Mouse (Mus musculus) hematopoietic stem cell, adult 5-6 weeks (primary cell): ENCODE data around the gene Tnf. TPM values are rescaled to one million over a fixed set of nuclear protein-coding genes. Genes with fewer than 3 reads are reported as not detected.

Experiments used
- ATAC-seq, 2 experiments: fragments of 125-278 bp in 1 of 2; replicated peaks in 1 of 2; 2 replicates each; pipeline ENCODE4 v1.8.0; 2016 to 2017; ENCODE audit warnings: inconsistent platforms in 2 of 2, mild to moderate bottlenecking in 2 of 2, moderate number of reproducible peaks in 2 of 2, low read depth in 1 of 2, moderate TSS enrichment in 1 of 2; ENCODE audit not compliant: low FRiP score in 2 of 2, poor library complexity in 2 of 2, severe bottlenecking in 2 of 2, insufficient read depth in 1 of 2, low TSS enrichment in 1 of 2
- total RNA-seq: library from RNA; stranded (forward); fragments of 172-1452, 232-1000 nt; gene quantifications from 2 replicates; pipeline ENCODE4 v1.2.3, GENCODE M21; 2017

Tnf gene
- total RNA-seq = 22.3 and 44.4 TPM in 2 replicates

- ATAC-seq = peak; percentile 57 to 61
Measured at GRCm38 (mm10) chr17:35201787-35202186, at the start of gene Tnf. Tnf (minus strand) TSS chr17:35202007.

- ATAC-seq = peak in 1 of 2 experiments; percentile 43; a peak in 1 of 4 replicates
Measured at GRCm38 (mm10) chr17:35251162-35251719, 49.4 kb upstream of the Tnf start.

GRCm38 (mm10) chr17:35250348-35251120, 48.7 kb upstream of the Tnf start:
- ATAC-seq = no peak

- no peak for ATAC-seq
Measured at GRCm38 (mm10) chr17:35249451-35250197, 47.8 kb upstream of the Tnf start.

- ATAC-seq = no peak
Measured at GRCm38 (mm10) chr17:35248986-35249385, 47.2 kb upstream of the Tnf start.

- no peak for ATAC-seq
Measured at GRCm38 (mm10) chr17:35247144-35247543, 45.3 kb upstream of the Tnf start.

GRCm38 (mm10) chr17:35245731-35246623, 44.2 kb upstream of the Tnf start:
- ATAC-seq = no peak

GRCm38 (mm10) chr17:35244999-35245398, 43.2 kb upstream of the Tnf start:
- no peak for ATAC-seq

GRCm38 (mm10) chr17:35243086-35243485, 41.3 kb upstream of the Tnf start:
- no peak for ATAC-seq

- peak in 1 of 2 experiments; percentile 37; a peak in 1 of 4 replicates for ATAC-seq
Measured at GRCm38 (mm10) chr17:35242015-35242941, 40.5 kb upstream of the Tnf start.

GRCm38 (mm10) chr17:35241305-35242014, 39.7 kb upstream of the Tnf start, which contains the start of gene Ddx39b:
Ddx39b (plus strand) TSS chr17:35241746.
- ATAC-seq = peak; percentile 74 to 83

- no peak for ATAC-seq
Measured at GRCm38 (mm10) chr17:35240384-35241304, 38.8 kb upstream of the Tnf start.

GRCm38 (mm10) chr17:35239700-35240099, 37.9 kb upstream of the Tnf start:
- no peak for ATAC-seq

- ATAC-seq = no peak
Measured at GRCm38 (mm10) chr17:35237504-35237903, 35.7 kb upstream of the Tnf start.

- ATAC-seq = no peak
Measured at GRCm38 (mm10) chr17:35236996-35237395, 35.2 kb upstream of the Tnf start.
